Mouse (Mus musculus) midbrain, postnatal 0 days (tissue): ENCODE results near the gene Senp6. TPM values are rescaled to one million over a fixed set of nuclear protein-coding genes. Genes with fewer than 3 reads are reported as not detected.

Experiments used
- ATAC-seq: fragments of 200-750 bp; cut with Nextera tagmentation; 2 replicates; pipeline ENCODE4 v1.8.0; 2017; ENCODE audit warnings: moderate number of reproducible peaks, mild to moderate bottlenecking, moderate TSS enrichment, moderate library complexity; ENCODE audit not compliant: low FRiP score
- DNase-seq: peaks from one replicate; pipeline ENCODE4 v3.0.0-alpha.2; 2015; ENCODE audit warnings: low spot score
- H3K27ac ChIP-seq: fragments of 300-500 bp; sonication (generic); 2 replicates; pipeline ENCODE4 v1.5.1; 2014; ENCODE audit warnings: low read depth, mild to moderate bottlenecking, low read length, mixed read lengths
- H3K27me3 ChIP-seq: fragments of 300-500 bp; sonication (generic); 2 replicates; pipeline ENCODE4 v1.6.1; 2014; ENCODE audit warnings: low read length, control low read depth, mixed read lengths; ENCODE audit not compliant: insufficient read depth
- H3K36me3 ChIP-seq: fragments of 300-500 bp; sonication (generic); 2 replicates; pipeline ENCODE4 v1.6.1; 2014; ENCODE audit warnings: low read length, control low read depth, mixed read lengths; ENCODE audit not compliant: insufficient read depth
- H3K4me1 ChIP-seq: fragments of 300-500 bp; sonication (generic); 2 replicates; pipeline ENCODE4 v1.6.1; 2014; ENCODE audit warnings: mild to moderate bottlenecking, control low read depth, antibody characterized with exemption, low read length, mixed read lengths; ENCODE audit not compliant: insufficient read depth
- H3K4me2 ChIP-seq: fragments of 300-500 bp; sonication (generic); 2 replicates; pipeline ENCODE4 v1.6.1; 2014; ENCODE audit warnings: low read depth, mild to moderate bottlenecking, low read length, mixed read lengths; ENCODE audit not compliant: poor library complexity, severe bottlenecking
- H3K4me3 ChIP-seq: fragments of 300-500 bp; sonication (generic); 2 replicates; pipeline ENCODE4 v1.5.1; 2014; ENCODE audit warnings: low read depth, mild to moderate bottlenecking, low read length, moderate library complexity
- H3K9ac ChIP-seq: fragments of 300-500 bp; sonication (generic); replicated peaks from 2 replicates; pipeline ENCODE4 v1.6.1; 2014; ENCODE audit warnings: mild to moderate bottlenecking, low read length, moderate library complexity, mixed read lengths; ENCODE audit not compliant: poor library complexity, severe bottlenecking
- H3K9me3 ChIP-seq: fragments of 300-500 bp; sonication (generic); 2 replicates; pipeline ENCODE4 v1.6.1; 2016; ENCODE audit warnings: low read length, control low read depth
- CTCF ChIP-seq: IDR thresholded peaks from 2 replicates; pipeline ENCODE4 v1.5.1; 2016; ENCODE audit warnings: antibody characterized with exemption, mild to moderate bottlenecking
- WGBS: fragments of 180-500 bp; shearing (Covaris S2); extraction: QIAGEN DNeasy Blood & Tissue Kit; methylation state at CpG from one replicate; pipeline ENCODE4 v1.1.7; 2014; 5-methylcytosine and 5-hydroxymethylcytosine counted together
- polyA plus RNA-seq: library from polyadenylated mRNA; unstranded; fragments of >200 nt; fragmentation: Nextera tagmentation; extraction: Ambion mirVana; gene quantifications from 2 replicates; pipeline ENCODE4 v1.2.1, GENCODE M21; 2015
- total RNA-seq: library from RNA; depleted of rRNA; stranded (reverse); fragments of >200 nt; gene quantifications from 2 replicates; pipeline ENCODE4 v1.2.3, GENCODE M21; 2014

Senp6 gene
- total and polyA plus RNA-seq, 2 experiments from 2014 or later, result 43.7 to 88.0 TPM

- H3K4me3 ChIP-seq, result no peak overlapping the region
- H3K27me3 ChIP-seq, result no peaks in the 10 kb centered on the region
- no peak for DNase-seq
- no peak for TF ChIP-seq CTCF
- H3K4me1 ChIP-seq, result no peaks in the 10 kb centered on the region
- H3K36me3 ChIP-seq, result no peaks in the 10 kb centered on the region
- H3K9me3 ChIP-seq, result no peaks in the 10 kb centered on the region
- no peak overlapping the region for H3K27ac ChIP-seq
- no peak overlapping the region for H3K4me2 ChIP-seq
- H3K9ac ChIP-seq, result no peak overlapping the region
- no peak for ATAC-seq
These were observed 104.5 kb downstream of the Senp6 start for GRCm38 (mm10) chr9:80171241-80171640.

- ATAC-seq, result no peak
- no peak overlapping the region for H3K9ac ChIP-seq
- no peak overlapping the region for H3K27ac ChIP-seq
- no peak for TF ChIP-seq CTCF
- no peaks in the 10 kb centered on the region for H3K27me3 ChIP-seq
- H3K4me1 ChIP-seq, result no peaks in the 10 kb centered on the region
- no peak overlapping the region for H3K4me3 ChIP-seq
- WGBS, result 65% methylated on average over 8 of the region's 8 CpGs
- no peak for DNase-seq
- H3K4me2 ChIP-seq, result no peak overlapping the region
- no peaks in the 10 kb centered on the region for H3K9me3 ChIP-seq
- no peaks in the 10 kb centered on the region for H3K36me3 ChIP-seq
These were observed 105.9 kb downstream of the Senp6 start for GRCm38 (mm10) chr9:80172396-80173222.

DNA sequence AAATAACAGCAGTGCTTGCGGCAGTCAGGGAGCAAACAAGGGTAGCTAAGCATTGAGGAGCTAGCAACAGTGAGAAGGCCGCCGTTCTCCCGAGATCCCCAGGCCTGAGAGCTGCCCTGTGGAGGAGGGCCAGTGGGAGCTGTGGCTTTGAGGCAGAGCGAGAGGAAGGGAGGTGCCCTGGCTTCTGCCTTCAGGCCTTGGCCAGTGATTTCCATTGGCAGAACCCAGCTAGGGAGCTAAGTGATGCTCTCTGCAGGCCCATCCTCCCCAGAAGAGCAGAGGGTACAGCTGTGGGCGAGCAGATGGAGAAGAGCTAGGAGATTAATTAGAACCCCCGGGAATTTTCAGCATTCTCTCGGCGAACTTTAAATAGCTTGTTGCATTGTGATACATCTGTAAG, 106.9 kb downstream of the Senp6 start:
- H3K4me3 ChIP-seq, result no peak overlapping the region
- H3K4me1 ChIP-seq, result no peaks in the 10 kb centered on the region
- H3K4me2 ChIP-seq, result no peak overlapping the region
- H3K9ac ChIP-seq, result no peak overlapping the region
- H3K36me3 ChIP-seq, result no peaks in the 10 kb centered on the region
- DNase-seq (peak; percentile 56), ATAC-seq (peak; percentile 67)
- no peak for TF ChIP-seq CTCF
- WGBS, result 22% methylated on average over 9 of the region's 9 CpGs
- H3K9me3 ChIP-seq, result no peaks in the 10 kb centered on the region
- no peak overlapping the region for H3K27ac ChIP-seq
- no peaks in the 10 kb centered on the region for H3K27me3 ChIP-seq

DNA sequence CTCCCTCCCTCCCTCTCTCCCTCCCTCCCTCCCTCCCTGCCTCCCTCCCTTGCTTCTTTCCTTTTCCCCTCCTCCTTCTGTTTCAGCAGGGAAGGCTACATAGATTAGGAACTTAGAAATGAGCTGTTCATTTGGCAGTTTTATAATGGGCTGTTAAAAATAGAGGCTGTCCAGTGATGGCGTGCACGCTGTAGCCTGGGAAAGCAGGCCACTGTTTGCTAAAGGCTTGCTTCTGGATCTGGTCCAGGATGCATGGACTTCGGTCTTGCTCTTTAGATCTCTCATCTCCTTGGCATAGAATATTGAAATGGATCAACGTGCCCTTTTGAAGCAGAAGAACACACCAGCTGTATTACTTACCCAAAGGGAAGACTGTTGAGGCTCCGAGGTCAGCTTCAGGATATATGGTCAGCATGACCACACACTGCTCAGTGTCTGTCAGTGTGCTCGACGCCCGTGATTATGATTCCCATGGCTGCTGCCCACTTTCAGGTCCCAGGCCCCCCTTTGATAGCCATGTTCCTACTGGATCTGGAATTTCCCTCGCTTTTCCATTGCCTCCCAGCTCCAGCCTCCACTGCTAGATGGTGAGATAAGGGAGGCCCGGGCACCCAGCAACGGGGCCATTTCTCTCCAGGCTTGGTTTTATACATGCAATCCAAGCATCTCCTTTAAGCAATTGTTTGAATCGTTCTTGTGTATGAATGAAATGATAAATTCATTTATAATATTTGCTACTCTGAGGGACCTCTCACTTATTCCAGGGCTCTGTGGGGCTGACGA, 110.2 kb downstream of the Senp6 start:
- WGBS, result 79% methylated on average over 13 of the region's 13 CpGs
- no peaks in the 10 kb centered on the region for H3K36me3 ChIP-seq
- no peak overlapping the region for H3K9ac ChIP-seq
- H3K9me3 ChIP-seq, result no peaks in the 10 kb centered on the region
- no peaks in the 10 kb centered on the region for H3K4me1 ChIP-seq
- no peak overlapping the region for H3K4me2 ChIP-seq
- ATAC-seq (no peak), DNase-seq (no peak)
- no peak overlapping the region for H3K4me3 ChIP-seq
- no peak for TF ChIP-seq CTCF
- H3K27ac ChIP-seq, result no peak overlapping the region
- no peaks in the 10 kb centered on the region for H3K27me3 ChIP-seq

- Histone ChIP-seq H3K4me2 (no peak overlapping the region), H3K4me3 (no peak overlapping the region), H3K9me3 (no peaks in the 10 kb centered on the region), H3K27ac (no peak overlapping the region), H3K36me3 (no peaks in the 10 kb centered on the region), H3K9ac (no peak overlapping the region), H3K4me1 (no peaks in the 10 kb centered on the region), H3K27me3 (no peaks in the 10 kb centered on the region)
- DNase-seq (peak; percentile 54), ATAC-seq (0 out of 2 replicates have a peak, but pooled peaks have one; percentile 33)
- 90% methylated on average over 2 of the region's 2 CpGs for WGBS
- no peak for TF ChIP-seq CTCF
These were observed 112.0 kb downstream of the Senp6 start for GRCm38 (mm10) chr9:80178670-80179069.

DNA sequence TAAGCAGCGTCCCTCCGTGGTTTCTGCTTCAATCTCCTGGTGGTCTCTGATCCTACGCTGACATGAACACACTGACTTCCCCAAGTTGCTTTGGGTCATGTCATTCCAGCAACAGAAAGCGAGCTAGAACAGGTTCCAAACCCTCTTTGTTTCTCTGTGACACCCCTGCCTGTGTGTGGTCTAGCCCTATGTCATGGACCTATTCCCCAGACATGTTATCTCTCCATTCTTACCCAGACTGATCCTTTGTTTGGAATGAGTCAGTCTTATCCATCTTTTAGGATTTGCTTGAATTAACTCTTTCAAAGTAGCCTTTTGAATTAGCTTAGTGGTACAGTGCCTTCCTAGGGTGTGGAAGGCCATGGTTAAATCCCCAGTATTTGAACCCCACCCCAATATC, 113.0 kb downstream of the Senp6 start:
- TF ChIP-seq CTCF, result no peak
- DNase-seq, result no peak
- Histone ChIP-seq H3K9me3 (no peaks in the 10 kb centered on the region), H3K27ac (no peak overlapping the region), H3K9ac (no peak overlapping the region), H3K36me3 (no peaks in the 10 kb centered on the region), H3K4me2 (no peak overlapping the region), H3K4me3 (no peak overlapping the region), H3K4me1 (no peaks in the 10 kb centered on the region), H3K27me3 (no peaks in the 10 kb centered on the region)
- ATAC-seq, result no peak
- 80% methylated on average over 4 of the region's 4 CpGs for WGBS
